Mouse (Mus musculus) spleen, adult 2 months (tissue): ENCODE measurements around the gene Fbn1.

Experiments used
- CTCF ChIP-seq: fragments of 200-500 bp; IDR thresholded peaks from 2 replicates; pipeline ENCODE4 v1.5.1; 2011; ENCODE audit warnings: mild to moderate bottlenecking, inconsistent platforms; ENCODE audit not compliant: insufficient read depth, insufficient read length, insufficient replicate concordance; ENCODE audit errors: extremely low read depth
- POLR2A ChIP-seq: fragments of 200-500 bp; IDR thresholded peaks from 2 replicates; pipeline ENCODE4 v1.6.1; 2011; ENCODE audit warnings: low read depth, low read length, inconsistent platforms

- TF ChIP-seq POLR2A = no peak
- no peak for TF ChIP-seq CTCF
Measured at GRCm38 (mm10) chr2:125494291-125494690, 13.5 kb downstream of the Fbn1 start.
